Mouse (Mus musculus) embryonic facial prominence, embryonic 11.5 days (tissue): ENCODE measurements at regions not wholly inside any gene's neighbourhood (a gene's known extent, or its start where the extent isn't known, plus 50 kb on each side); places are given as distances from the start of the nearest gene placed in this dataset.
A peak's percentile ranks its signal among the peaks of the same experiment; 100 is the strongest.

Experiments used
- ATAC-seq: fragments of 200-750 bp; cut with Nextera tagmentation; replicated peaks from 2 replicates; pipeline ENCODE4 v1.8.0; 2017; ENCODE audit warnings: low read depth; ENCODE audit not compliant: insufficient number of reproducible peaks, low FRiP score, low TSS enrichment
- DNase-seq: peaks from one replicate; pipeline ENCODE4 v3.0.0-alpha.2; 2015; ENCODE audit warnings: low spot score
- H3K27ac ChIP-seq: fragments of 300-500 bp; sonication (generic); replicated peaks from 2 replicates; pipeline ENCODE4 v1.5.1; 2014; ENCODE audit warnings: mild to moderate bottlenecking, low read depth, low read length, control low read depth
- H3K27me3 ChIP-seq: fragments of 300-500 bp; sonication (generic); 2 replicates; pipeline ENCODE4 v1.6.1; 2014; ENCODE audit warnings: mild to moderate bottlenecking, low read length, moderate library complexity, mixed read lengths; ENCODE audit not compliant: control insufficient read depth, insufficient read depth
- H3K36me3 ChIP-seq: fragments of 300-500 bp; sonication (generic); replicated peaks from 2 replicates; pipeline ENCODE4 v1.6.1; 2014; ENCODE audit warnings: low read depth, mild to moderate bottlenecking, low read length, moderate library complexity, mixed read lengths; ENCODE audit not compliant: control insufficient read depth, insufficient read depth
- H3K4me1 ChIP-seq: fragments of 300-500 bp; sonication (generic); 2 replicates; pipeline ENCODE4 v1.6.1; 2014; ENCODE audit warnings: low read length, mixed read lengths; ENCODE audit not compliant: control insufficient read depth, insufficient read depth
- H3K4me2 ChIP-seq: fragments of 300-500 bp; sonication (generic); 2 replicates; pipeline ENCODE4 v1.6.1; 2014; ENCODE audit warnings: low read depth, mild to moderate bottlenecking, control low read depth, low read length, moderate library complexity
- H3K4me3 ChIP-seq: fragments of 300-500 bp; sonication (generic); 2 replicates; pipeline ENCODE4 v1.5.1; 2014; ENCODE audit warnings: low read depth, low read length, control low read depth
- H3K9ac ChIP-seq: fragments of 300-500 bp; sonication (generic); replicated peaks from 2 replicates; pipeline ENCODE4 v1.6.1; 2014; ENCODE audit warnings: mild to moderate bottlenecking, control low read depth, low read length
- H3K9me3 ChIP-seq: fragments of 300-500 bp; sonication (generic); replicated peaks from 2 replicates; pipeline ENCODE4 v1.6.1; 2016; ENCODE audit warnings: mild to moderate bottlenecking, low read length, inconsistent platforms, mixed read lengths; ENCODE audit not compliant: control insufficient read depth
- WGBS: fragments of 180-500 bp; shearing (Covaris S2); extraction: QIAGEN DNeasy Blood & Tissue Kit; methylation state at CpG from one replicate; pipeline ENCODE4 v1.1.7; 2014; 5-methylcytosine and 5-hydroxymethylcytosine counted together

GRCm38 (mm10) chr10:111558675-111559340, 52.7 kb downstream of the Phlda1 start:
- Histone ChIP-seq H3K4me1 (no peaks in the 10 kb centered on the region), H3K36me3 (no peaks in the 10 kb centered on the region), H3K4me3 (no peak overlapping the region), H3K9ac (no peak overlapping the region), H3K9me3 (no peaks in the 10 kb centered on the region), H3K27ac (no peak overlapping the region), H3K4me2 (no peak overlapping the region), H3K27me3 (no peaks in the 10 kb centered on the region)
- ATAC-seq (peak; percentile 24; the same call in 1 of the 2 replicates), DNase-seq (no peak)
- 72% methylated on average over 10 of the region's 10 CpGs for WGBS

GRCm38 (mm10) chr10:111559341-111560246, 53.5 kb downstream of the Phlda1 start:
- Histone ChIP-seq H3K4me2 (no peak overlapping the region), H3K36me3 (no peaks in the 10 kb centered on the region), H3K27me3 (no peaks in the 10 kb centered on the region), H3K4me1 (no peaks in the 10 kb centered on the region), H3K9ac (no peak overlapping the region), H3K27ac (no peak overlapping the region), H3K4me3 (no peak overlapping the region), H3K9me3 (no peaks in the 10 kb centered on the region)
- no peak for ATAC-seq
- DNase-seq: no peak
- 64% methylated on average over 17 of the region's 17 CpGs for WGBS

- Histone ChIP-seq H3K4me3 (no peak overlapping the region), H3K27ac (no peak overlapping the region), H3K27me3 (no peaks in the 10 kb centered on the region), H3K9ac (no peak overlapping the region), H3K9me3 (no peaks in the 10 kb centered on the region), H3K4me2 (no peak overlapping the region), H3K4me1 (no peaks in the 10 kb centered on the region), H3K36me3 (no peaks in the 10 kb centered on the region)
- 76% methylated on average over 8 of the region's 8 CpGs for WGBS
- ATAC-seq (no peak), DNase-seq (no peak)
Measured at GRCm38 (mm10) chr10:111562628-111563027, 56.5 kb downstream of the Phlda1 start.

- H3K4me1 ChIP-seq: no peaks in the 10 kb centered on the region
- no peak overlapping the region for H3K9ac ChIP-seq
- no peak overlapping the region; the same call in 1 of the 2 replicates for H3K4me2 ChIP-seq
- H3K36me3 ChIP-seq: no peaks in the 10 kb centered on the region
- no peaks in the 10 kb centered on the region for H3K9me3 ChIP-seq
- 42% methylated on average over 12 of the region's 12 CpGs for WGBS
- no peak overlapping the region for H3K4me3 ChIP-seq
- no peaks in the 10 kb centered on the region for H3K27me3 ChIP-seq
- ATAC-seq: no peak
- H3K27ac ChIP-seq: no peak overlapping the region
- DNase-seq: no peak
Measured at GRCm38 (mm10) chr10:111566873-111567381, 60.8 kb downstream of the Phlda1 start.

GRCm38 (mm10) chr10:111570501-111571258, 64.6 kb downstream of the Phlda1 start:
- Histone ChIP-seq H3K36me3 (no peaks in the 10 kb centered on the region), H3K27ac (no peak overlapping the region), H3K4me3 (no peak overlapping the region), H3K4me2 (no peak overlapping the region), H3K27me3 (no peaks in the 10 kb centered on the region), H3K9ac (no peak overlapping the region), H3K4me1 (no peaks in the 10 kb centered on the region), H3K9me3 (no peaks in the 10 kb centered on the region)
- 59% methylated on average over 7 of the region's 7 CpGs for WGBS
- DNase-seq (no peak), ATAC-seq (no peak)

- Histone ChIP-seq H3K4me2 (no peak overlapping the region), H3K27me3 (no peaks in the 10 kb centered on the region), H3K4me3 (no peak overlapping the region), H3K36me3 (no peaks in the 10 kb centered on the region), H3K27ac (no peak overlapping the region), H3K4me1 (no peaks in the 10 kb centered on the region), H3K9ac (no peak overlapping the region), H3K9me3 (no peaks in the 10 kb centered on the region)
- ATAC-seq: no peak
- 63% methylated on average over 4 of the region's 4 CpGs for WGBS
- no peak for DNase-seq
Measured at GRCm38 (mm10) chr10:111574231-111574630, 68.1 kb downstream of the Phlda1 start.

GRCm38 (mm10) chr10:111574812-111575211, 68.7 kb downstream of the Phlda1 start:
- H3K4me1 ChIP-seq: no peaks in the 10 kb centered on the region
- H3K27ac ChIP-seq: no peak overlapping the region
- no peaks in the 10 kb centered on the region for H3K36me3 ChIP-seq
- H3K27me3 ChIP-seq: no peaks in the 10 kb centered on the region
- no peak overlapping the region for H3K4me2 ChIP-seq
- no peak for ATAC-seq
- WGBS: 83% methylated on average over 8 of the region's 8 CpGs
- no peaks in the 10 kb centered on the region for H3K9me3 ChIP-seq
- no peak overlapping the region for H3K9ac ChIP-seq
- DNase-seq: no peak
- no peak overlapping the region for H3K4me3 ChIP-seq
